Mouse (Mus musculus): ENCODE results near the gene Dgki.

The Dgki gene

GRCm38 (mm10) chr6:37057536-37057935, 242.4 kb downstream of the Dgki start:
- no peak for DNase-seq

- no peak for DNase-seq
These were observed 244.3 kb downstream of the Dgki start for GRCm38 (mm10) chr6:37055634-37056033.

GRCm38 (mm10) chr6:37055128-37055527, 244.9 kb downstream of the Dgki start:
- peak in 1 of 2 experiments; percentile 4 for DNase-seq

- peak; percentile 23 to 31 for DNase-seq
These were observed 245.5 kb downstream of the Dgki start for GRCm38 (mm10) chr6:37054435-37055020.

- DNase-seq = no peak
These were observed 246.6 kb downstream of the Dgki start for GRCm38 (mm10) chr6:37053411-37053810.

- DNase-seq = no peak
These were observed 248.3 kb downstream of the Dgki start for GRCm38 (mm10) chr6:37051652-37052051.

GRCm38 (mm10) chr6:37051150-37051549, 248.8 kb downstream of the Dgki start:
- no peak for DNase-seq

- DNase-seq = no peak
These were observed 252.3 kb downstream of the Dgki start for GRCm38 (mm10) chr6:37047611-37048129.

- peak; percentile 24 to 28 for DNase-seq
These were observed 253.7 kb downstream of the Dgki start for GRCm38 (mm10) chr6:37046152-37046788.

- no peak for DNase-seq
These were observed 255.2 kb downstream of the Dgki start for GRCm38 (mm10) chr6:37044796-37045195.

- no peak for DNase-seq
These were observed 261.5 kb downstream of the Dgki start for GRCm38 (mm10) chr6:37038444-37038843.

GRCm38 (mm10) chr6:37037115-37037908, 262.7 kb downstream of the Dgki start:
- DNase-seq = peak; percentile 4 to 17

GRCm38 (mm10) chr6:37035681-37036080, 264.3 kb downstream of the Dgki start:
- no peak for DNase-seq

- no peak for DNase-seq
These were observed 269.0 kb downstream of the Dgki start for GRCm38 (mm10) chr6:37030986-37031385.

- no peak for DNase-seq
These were observed 269.6 kb downstream of the Dgki start for GRCm38 (mm10) chr6:37030402-37030801.

GRCm38 (mm10) chr6:37028841-37029240, 271.1 kb downstream of the Dgki start:
- DNase-seq = no peak

- DNase-seq = no peak
These were observed 271.7 kb downstream of the Dgki start for GRCm38 (mm10) chr6:37028300-37028699.

GRCm38 (mm10) chr6:37026343-37027243, 273.4 kb downstream of the Dgki start:
- no peak for DNase-seq

GRCm38 (mm10) chr6:37016046-37016445, 283.9 kb downstream of the Dgki start:
- DNase-seq = no peak

GRCm38 (mm10) chr6:37011597-37011996, 288.4 kb downstream of the Dgki start:
- no peak for DNase-seq

GRCm38 (mm10) chr6:37007573-37007972, 292.4 kb downstream of the Dgki start:
- DNase-seq = no peak

- DNase-seq = no peak
These were observed 295.1 kb downstream of the Dgki start for GRCm38 (mm10) chr6:37004914-37005313.

- no peak for DNase-seq
These were observed 296.7 kb downstream of the Dgki start for GRCm38 (mm10) chr6:37003235-37003634.

Measured in B cell, adult 2 months (primary cell).